Mouse (Mus musculus) thymus, postnatal 4 days (tissue): ENCODE measurements at regions not wholly inside any gene's neighbourhood (a gene's known extent, or its start where the extent isn't known, plus 50 kb on each side); places are given as distances from the start of the nearest gene placed in this dataset.

Source experiments
- DNase-seq: peaks from one replicate; pipeline ENCODE4 v3.0.0; 2021

DNA sequence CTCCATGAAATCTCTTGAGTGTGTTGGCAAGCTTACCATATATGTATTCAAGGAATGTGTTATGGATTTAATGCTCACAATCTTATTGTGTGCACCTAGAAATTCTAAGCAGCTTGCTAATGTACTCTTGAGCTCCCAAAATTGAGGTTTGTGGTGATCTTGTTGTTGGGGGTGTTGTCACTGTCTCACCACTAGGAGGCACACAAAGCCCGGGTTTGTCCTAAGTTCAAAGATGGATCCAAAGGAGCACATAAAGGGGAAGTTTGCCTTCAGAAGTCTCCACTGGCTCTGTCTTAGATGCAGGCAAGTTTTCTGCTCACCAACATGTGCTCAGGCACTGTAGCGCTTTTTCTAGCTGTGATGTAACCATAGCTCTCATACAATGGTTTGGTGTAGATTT is 151.8 kb downstream of the Mrgpra4 start:
- DNase-seq: no peak

DNA sequence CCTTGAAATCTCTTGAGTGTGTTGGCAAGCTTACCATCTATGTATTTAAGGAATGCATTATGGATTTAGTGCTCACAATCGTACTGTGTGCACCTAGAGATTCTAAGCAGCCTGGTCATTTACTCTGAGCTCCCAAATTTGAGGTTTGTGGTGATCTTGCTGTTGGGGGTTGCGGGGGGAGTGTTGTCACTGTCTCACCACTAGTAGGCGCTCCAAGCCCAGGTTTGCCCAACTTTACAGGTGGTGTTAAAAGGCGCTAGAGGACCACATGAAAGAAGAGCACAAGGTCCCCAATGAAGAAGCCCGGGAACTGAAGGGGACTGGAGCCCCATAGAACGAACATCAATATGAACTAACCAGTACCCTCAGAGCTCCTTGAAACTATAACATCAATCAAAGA is 180.2 kb upstream of the Mrgpra3 start:
- no peak for DNase-seq

DNA sequence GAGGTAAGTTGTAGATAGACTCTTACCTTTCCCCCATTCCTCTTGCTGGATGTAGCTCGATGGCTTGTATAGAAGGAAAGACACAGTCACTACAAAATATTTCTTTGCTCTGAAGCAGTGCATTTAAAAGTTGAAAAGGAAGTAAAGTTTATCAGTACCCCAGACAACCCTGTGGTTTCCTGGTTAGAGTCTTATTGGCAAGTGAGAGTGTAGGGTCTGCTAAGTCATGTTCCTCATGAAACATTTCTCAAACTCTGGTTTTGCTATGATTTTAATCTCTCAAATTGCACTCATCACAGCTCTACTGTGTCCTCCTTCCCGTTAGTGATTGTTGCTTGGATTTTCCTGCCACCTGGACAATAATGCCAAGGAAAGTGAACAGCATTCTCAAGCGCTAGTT is 146.4 kb upstream of the Mrgpra3 start:
- DNase-seq: no peak

DNA sequence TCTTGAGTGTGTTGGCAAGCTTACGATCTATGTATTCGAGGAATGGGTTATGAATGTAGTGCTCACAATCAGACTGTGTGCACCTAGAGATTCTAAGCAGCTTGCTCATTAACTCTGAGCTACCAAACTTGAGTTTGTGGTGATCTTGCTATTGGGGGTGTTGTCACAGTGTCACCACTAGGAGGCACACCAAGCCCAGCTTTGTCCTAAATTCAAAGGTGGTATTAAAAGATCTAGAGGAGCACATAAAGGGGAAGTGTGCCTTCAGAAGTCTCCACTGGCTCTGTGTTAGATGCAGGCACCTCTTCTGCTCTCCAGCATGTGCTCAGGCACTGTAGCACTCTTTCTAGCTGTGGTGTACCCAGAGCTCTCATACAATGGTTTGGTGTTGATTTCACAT is 138.9 kb upstream of the Mrgpra3 start:
- peak; percentile 4 for DNase-seq

DNA sequence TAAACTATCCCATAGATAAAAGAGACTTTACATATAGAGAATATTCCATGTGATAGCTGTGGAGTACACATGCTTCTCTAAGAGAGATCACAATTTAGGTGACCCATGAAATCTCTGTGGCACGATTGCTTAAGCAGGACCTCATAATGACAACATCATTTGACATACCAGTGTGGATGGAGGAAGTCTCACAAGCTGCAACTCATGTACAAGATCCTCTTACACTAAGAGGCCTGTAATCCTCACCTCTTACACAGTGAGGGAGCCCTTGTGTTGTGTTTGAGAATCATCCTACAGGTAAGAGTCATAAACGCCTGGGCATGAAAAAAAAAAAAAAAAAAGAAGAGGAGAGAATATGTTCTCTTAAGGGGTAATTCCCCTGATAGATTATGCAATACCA is 89.9 kb upstream of the Mrgpra3 start:
- DNase-seq: no peak

DNA sequence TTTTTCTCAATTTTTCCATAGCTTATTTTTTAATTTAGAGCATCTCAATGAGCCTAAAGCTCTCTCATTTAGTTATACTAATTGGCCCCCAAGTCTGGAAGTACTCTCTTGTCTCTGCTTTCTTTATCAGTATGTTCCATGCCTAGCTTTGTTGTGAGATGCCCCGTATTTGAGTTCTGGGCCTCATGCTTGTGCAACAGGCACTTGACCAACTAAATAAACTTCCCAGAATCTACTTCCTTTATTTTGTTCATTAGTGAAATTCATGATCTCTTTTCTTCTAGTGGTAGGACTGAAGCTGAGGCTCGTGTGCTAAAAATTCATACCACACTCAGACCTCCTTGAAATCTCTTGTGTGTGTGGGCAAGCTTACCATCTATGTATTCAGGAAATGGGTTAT is 75.8 kb upstream of the Mrgpra3 start:
- no peak for DNase-seq
